Mouse (Mus musculus): Measurements from ENCODE around the gene Plac1.

The Plac1 gene
- long read RNA-seq, experiment 1, partial matches to known transcripts = 0 of 1 reads
- long read RNA-seq, experiment 1, other reads (novel, unspliced or antisense) = 1 of 1 reads
- long read RNA-seq, experiment 2 = 0 reads

- intact Hi-C loops (cut with DNase I) = no loop called here
These were observed at the start of gene Plac1 for GRCm38 (mm10) chrX:53240011-53240410. TSS of gene Plac1 (minus strand) at chrX:53240111.

- intact Hi-C loops (cut with DNase I) = no loop called here
These were observed 48.0 kb upstream of the Plac1 start for GRCm38 (mm10) chrX:53287924-53288323.

- intact Hi-C loops (cut with DNase I) = loop anchor here (10.0 kb wide), 1 partner anchor 62 kb away; no protein-coding TSS in a partner anchor
These were observed 33.2 kb upstream of the Plac1 start, which contains the start of gene Fam122c for GRCm38 (mm10) chrX:53273124-53273523. TSS of gene Fam122c (plus strand) at chrX:53273424.

- intact Hi-C loops (cut with DNase I) = loop anchor here (10.0 kb wide), 1 partner anchor 63 kb away; no protein-coding TSS in a partner anchor
These were observed 31.7 kb upstream of the Plac1 start for GRCm38 (mm10) chrX:53271628-53272027.

GRCm38 (mm10) chrX:53270063-53270432 lies 30.1 kb upstream of the Plac1 start:
- intact Hi-C loops (cut with DNase I) = loop anchor here (10.0 kb wide), 1 partner anchor 65 kb away; no protein-coding TSS in a partner anchor

- intact Hi-C loops (cut with DNase I) = loop anchor here (10.0 kb wide), 1 partner anchor 65 kb away; no protein-coding TSS in a partner anchor
These were observed 29.6 kb upstream of the Plac1 start, which contains the start of gene Fam122b for GRCm38 (mm10) chrX:53269289-53270062. TSS of gene Fam122b (minus strand) at chrX:53269805.

GRCm38 (mm10) chrX:53268856-53269255 lies 28.9 kb upstream of the Plac1 start:
- intact Hi-C loops (cut with DNase I) = no loop called here

- intact Hi-C loops (cut with DNase I) = no loop called here
These were observed 26.3 kb upstream of the Plac1 start for GRCm38 (mm10) chrX:53266186-53266585.

GRCm38 (mm10) chrX:53255195-53255594 lies 15.3 kb upstream of the Plac1 start:
- intact Hi-C loops (cut with DNase I) = no loop called here

DNA sequence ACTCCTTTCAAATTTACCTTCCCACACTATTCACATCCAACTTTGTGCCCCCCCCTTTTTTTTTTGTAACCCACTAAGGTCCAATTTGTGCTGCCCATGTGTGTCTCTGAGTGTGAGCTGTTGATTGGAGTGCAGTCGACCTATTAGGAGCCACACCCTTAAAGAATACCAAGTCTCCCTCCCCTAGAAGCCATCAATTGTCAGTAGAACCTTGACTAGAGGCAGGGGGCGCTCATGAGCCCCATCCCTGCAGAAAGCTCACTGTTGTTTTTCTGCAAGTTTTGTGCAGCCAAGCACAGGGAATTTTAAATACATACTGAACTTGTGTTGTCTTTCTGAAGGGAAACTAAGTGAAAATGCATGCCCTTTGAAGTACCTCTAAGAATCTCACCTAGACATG lies 1.9 kb downstream of the Plac1 start:
- intact Hi-C loops (cut with DNase I) = no loop called here

- intact Hi-C loops (cut with DNase I) = no loop called here
These were observed 3.5 kb downstream of the Plac1 start for GRCm38 (mm10) chrX:53236404-53236803.

DNA sequence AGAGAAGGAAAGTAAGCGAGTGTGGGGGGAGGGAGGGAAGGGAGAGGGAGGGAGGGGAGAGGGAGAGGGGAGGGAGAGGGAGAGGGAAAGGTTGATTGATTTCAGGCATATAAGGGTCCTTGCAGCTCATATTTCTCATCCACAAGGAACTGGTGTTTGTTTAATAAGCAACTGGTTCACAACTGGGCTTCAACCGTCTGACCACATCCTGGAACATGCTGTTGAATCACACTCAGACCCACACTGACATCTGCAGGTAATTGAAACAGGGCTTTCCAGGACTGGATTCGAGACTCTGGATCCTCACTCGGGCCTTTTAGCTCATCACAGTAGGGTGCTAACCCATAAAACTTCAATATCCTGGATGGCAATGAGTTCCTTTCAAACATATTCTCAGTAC lies 6.2 kb downstream of the Plac1 start:
- intact Hi-C loops (cut with DNase I) = loop anchor here (5.0 kb wide), 1 partner anchor 211 kb away; no protein-coding TSS in a partner anchor

DNA sequence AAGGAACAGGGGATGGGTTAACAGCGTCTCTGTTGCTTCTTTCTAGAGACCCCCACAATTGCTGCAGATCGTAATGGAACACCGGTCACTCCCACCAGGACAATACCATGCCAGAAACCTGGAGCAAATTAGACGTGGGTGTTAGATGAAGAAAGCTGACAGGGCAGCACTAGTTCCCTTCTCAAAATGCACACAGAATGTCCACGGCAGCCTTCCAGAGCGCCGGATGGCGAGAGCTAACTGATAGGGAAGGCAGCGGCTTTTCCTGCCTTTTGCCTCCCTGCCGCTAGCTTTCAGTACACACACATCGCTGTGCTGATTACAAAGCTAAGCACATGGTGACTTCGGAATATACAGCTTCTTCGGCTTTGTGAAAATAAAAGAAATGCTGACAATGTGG lies 7.9 kb downstream of the Plac1 start:
- intact Hi-C loops (cut with DNase I) = loop anchor here (5.0 kb wide), 1 partner anchor 210 kb away; no protein-coding TSS in a partner anchor

- intact Hi-C loops (cut with DNase I) = no loop called here
These were observed 15.5 kb downstream of the Plac1 start for GRCm38 (mm10) chrX:53224353-53224944.

- intact Hi-C loops (cut with DNase I) = no loop called here
These were observed 19.1 kb downstream of the Plac1 start for GRCm38 (mm10) chrX:53220855-53221254.

GRCm38 (mm10) chrX:53214557-53215229 lies 25.2 kb downstream of the Plac1 start:
- intact Hi-C loops (cut with DNase I) = no loop called here

DNA sequence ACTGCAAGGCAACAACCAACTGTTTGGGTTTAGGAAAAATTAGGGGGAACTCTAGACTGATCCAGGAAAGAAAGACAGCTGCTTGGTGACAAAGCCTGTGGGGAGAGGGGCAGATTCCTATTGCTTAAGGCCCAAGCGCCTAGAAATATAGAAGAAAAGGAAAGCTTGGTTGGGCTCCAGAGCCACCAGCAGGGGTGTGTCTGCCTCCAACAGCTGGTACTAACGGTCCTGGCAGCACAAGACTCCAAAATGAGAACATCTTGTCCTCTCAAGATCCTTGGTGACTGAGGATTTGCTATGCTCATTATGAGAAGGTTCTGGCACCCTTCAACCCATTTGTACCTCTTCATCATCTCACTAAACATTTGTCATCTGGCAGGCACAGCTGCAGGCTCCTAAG lies 26.1 kb downstream of the Plac1 start:
- intact Hi-C loops (cut with DNase I) = no loop called here

GRCm38 (mm10) chrX:53212485-53212884 lies 27.4 kb downstream of the Plac1 start:
- intact Hi-C loops (cut with DNase I) = no loop called here

DNA sequence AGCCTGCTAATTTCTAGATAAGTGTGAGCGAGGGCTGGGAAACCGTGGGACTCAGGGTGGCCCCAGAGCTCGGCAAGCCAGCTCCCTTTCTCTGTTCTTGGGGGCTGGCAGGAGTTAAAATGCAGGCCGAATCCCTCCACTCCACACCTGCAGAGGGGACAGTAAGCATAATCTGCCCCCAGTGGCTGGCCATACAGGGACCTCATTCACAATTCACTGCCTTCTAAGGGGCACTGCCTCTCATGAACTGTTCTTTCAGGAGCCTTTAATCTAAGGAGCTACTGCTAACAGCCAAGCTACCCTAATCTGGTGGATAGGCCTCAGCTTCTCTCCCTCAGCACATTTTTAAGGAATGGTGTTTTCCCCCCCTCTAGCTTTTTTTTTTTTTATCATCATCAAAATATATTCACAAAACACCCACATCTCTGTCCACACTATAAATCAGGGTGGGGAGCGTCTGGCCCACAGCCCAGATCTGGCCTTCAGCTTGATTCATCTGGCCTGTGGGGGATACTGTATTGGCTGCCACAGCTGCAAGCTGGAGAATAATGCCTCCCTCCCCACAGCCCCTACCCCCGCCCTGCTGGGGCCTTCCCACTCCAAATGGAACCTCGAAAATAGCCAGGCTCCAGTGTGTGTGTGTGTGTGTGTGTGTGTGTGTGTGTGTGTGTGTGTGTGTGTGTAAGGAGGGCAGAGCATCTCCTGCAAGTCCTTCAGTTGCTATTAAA lies 28.0 kb downstream of the Plac1 start:
- intact Hi-C loops (cut with DNase I) = no loop called here

DNA sequence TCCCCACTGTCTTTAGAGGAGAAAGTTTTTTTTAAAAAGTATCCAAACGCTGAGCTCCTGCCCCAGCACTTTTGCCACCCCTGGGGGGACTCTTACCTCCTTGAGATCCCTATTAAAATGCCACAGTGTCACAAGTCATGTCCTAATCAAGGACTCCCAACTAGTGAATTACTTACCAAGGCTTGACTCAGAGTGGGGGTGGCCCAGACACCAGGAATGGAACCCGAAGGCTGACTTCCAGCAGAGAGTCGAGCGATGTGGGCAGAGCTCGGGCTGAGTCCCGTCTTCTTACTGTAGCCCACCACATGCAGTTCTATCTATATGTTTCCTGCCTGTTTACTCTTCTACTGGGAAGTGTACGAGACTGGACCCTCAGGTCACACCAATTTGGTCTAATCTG lies 30.5 kb downstream of the Plac1 start:
- intact Hi-C loops (cut with DNase I) = no loop called here
